Mouse (Mus musculus) ovary, postnatal 10 days (tissue): ENCODE measurements at regions not wholly inside any gene's neighbourhood (a gene's known extent, or its start where the extent isn't known, plus 50 kb on each side); places are given as distances from the start of the nearest gene placed in this dataset.

ENCODE experiments used
- DNase-seq: peaks from one replicate; pipeline ENCODE4 v3.0.0; 2022; ENCODE audit warnings: low spot score

DNA sequence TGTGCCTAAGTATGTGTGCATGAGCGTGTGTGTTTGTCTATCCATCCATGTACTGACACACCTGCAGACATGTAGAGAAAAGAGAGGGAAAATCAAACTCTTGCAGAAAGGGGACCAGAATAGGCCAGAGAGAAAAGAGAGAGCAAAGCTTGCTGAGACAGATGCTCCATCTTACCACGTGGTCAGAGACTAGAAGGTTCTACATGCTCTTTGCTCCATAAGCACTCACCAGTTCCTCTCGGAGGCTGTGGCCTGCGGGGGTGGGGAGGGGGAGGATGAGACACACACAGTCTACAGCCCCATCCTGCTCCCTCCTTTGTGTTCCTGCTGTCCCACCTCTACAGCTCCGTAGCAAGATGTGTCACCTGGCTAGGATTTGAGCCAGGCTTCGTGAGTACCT is 119.7 kb upstream of the Rreb1 start:
- no peak for DNase-seq

DNA sequence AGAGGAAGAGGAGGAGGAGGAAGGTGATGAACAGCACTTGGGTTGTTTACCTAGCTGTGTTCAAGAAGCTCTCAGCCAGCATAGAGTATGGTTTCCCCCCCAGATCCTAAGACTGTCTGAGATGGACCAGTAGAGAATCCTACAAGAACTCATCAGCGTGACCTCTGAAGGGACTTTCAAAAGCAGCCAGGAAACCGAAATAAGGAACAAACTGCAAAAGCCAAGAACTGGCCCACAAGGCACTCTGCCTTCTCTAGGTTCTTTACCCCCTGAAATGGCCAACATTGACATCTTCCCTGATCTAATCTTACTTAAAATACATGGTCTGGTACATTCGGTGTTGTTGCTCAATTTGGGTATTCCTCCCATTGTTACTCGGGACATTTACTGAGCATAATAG is 118.1 kb upstream of the Rreb1 start:
- DNase-seq: no peak

DNA sequence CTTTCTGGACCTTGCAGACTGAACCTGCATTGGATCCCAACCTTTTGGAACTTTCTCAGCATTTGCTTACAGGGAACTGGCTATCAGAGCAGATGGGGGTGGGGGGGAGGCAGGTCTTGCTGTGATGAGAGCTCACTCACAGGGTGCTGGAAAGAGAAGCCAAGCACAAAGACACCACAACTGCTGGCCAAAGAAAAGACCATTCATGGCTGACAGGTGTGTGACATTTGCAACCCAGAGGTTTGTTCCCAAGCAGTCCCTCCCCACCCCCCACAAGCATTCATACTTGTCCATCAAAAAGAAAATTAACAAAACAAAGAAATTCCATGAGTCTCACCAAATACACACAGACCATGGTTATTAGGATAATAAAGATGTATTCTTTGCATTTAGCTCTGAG is 117.5 kb upstream of the Rreb1 start:
- DNase-seq: no peak

DNA sequence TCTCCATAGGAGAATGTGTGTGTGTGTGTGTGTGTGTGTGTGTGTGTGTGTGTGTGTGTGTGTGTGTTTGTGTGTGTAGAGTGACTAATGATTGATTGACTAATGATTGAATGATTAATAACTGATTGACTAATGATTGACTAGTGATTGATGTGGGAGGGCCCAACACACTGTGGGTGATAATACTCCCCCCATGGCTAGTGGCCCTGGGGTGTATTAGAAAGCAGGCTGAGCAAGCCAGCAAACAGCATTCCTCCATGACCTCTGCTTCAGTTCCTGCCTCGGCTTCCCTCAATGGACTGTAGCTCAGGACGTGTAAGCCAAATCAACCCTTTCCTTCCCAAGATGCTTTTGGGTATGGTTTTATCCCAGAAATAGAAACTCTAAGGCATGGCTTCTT is 114.1 kb upstream of the Rreb1 start:
- no peak for DNase-seq

DNA sequence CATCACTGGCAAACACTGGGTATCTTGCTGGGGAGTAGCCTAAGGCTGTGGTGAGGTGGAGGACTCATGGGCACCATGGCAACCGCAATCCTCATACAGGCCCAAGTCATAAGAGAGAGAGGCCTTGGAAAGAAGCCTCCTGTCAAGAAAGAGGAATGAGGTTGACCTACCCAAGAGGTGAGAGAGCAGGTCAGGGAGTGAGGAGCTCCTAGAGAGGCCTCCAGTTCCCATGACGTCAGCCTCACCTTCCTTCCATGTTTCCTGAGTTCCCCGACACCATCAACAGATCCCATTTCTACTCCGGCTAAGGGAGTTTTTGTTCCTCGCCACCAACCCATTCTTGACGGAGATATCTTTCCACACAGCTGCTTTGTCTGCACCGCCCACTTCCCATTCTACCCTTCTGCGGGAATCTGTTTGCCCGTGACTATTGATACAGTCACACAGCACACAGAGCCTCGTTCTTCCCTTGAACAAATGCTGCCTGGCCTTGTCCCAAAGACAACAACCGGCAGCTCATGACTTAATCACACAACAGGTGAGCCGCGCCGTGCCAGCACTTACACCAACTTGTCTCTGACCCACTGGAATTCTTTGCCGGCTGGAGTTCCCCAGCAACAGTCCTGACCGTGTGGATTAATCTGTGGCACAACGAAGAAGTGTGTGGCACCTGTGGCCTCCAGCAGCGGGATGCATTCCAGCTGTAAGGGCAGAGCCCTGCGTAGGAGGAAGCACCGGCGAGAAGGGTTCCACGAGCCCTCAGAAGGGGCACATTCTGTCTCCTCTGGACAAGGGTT is 111.8 kb upstream of the Rreb1 start:
- no peak for DNase-seq

DNA sequence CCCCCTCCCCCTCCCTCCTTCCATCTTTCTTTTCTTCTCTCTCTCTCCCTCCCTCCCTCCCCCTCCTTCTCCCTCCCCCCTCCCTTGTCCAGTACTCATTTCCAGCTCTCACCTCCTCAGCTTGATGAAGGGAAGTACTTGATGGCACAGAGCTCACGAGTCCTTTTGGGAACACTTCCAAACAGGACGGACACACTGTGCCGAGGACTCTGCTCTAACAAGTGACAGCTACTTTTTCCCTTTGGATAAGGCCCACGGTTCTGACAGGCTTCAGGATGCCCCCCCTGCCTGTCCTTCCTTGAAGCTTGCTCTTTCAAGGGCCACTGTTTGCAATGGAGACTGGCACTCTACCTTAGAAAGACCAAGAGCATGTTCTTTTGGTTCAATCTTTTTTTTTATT is 110.8 kb upstream of the Rreb1 start:
- DNase-seq: no peak

DNA sequence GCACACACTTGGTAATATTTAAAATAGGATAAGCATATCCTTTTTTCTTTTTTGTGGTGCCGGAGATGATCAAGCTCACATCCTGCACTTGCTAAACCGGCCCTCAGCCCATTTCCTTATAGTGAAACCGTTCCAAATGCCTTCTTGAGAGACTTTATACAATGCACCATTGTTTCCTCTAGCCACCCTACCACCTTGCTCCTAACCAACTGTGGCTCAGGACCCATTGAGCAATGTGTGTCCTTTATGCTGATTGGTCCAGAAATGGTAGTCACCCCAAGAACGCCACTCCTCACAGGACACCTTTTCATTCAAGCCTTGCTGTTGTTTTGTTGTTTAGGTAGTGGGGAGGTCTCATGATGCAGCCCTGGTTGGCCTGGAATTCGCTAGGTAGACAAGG is 110.3 kb upstream of the Rreb1 start:
- no peak for DNase-seq

DNA sequence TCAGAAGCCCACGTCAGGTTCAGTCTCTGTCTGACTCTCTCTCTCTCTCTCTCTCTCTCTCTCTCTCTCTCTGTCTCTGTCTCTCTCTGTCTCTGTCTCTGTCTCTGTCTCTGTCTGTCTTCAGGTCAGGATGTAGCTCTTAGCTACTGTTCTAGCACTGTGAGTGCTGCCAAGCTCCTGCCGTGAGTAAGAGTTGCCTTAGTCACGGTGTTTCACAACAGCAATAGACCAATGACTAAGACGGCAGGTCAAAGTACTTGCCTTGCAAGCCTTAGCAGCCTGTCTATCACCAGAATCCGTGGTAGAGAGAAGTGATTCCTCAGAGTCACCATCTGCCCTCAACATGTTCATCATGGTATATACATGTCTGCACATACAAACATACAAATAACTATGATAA is 107.1 kb upstream of the Rreb1 start:
- no peak for DNase-seq

DNA sequence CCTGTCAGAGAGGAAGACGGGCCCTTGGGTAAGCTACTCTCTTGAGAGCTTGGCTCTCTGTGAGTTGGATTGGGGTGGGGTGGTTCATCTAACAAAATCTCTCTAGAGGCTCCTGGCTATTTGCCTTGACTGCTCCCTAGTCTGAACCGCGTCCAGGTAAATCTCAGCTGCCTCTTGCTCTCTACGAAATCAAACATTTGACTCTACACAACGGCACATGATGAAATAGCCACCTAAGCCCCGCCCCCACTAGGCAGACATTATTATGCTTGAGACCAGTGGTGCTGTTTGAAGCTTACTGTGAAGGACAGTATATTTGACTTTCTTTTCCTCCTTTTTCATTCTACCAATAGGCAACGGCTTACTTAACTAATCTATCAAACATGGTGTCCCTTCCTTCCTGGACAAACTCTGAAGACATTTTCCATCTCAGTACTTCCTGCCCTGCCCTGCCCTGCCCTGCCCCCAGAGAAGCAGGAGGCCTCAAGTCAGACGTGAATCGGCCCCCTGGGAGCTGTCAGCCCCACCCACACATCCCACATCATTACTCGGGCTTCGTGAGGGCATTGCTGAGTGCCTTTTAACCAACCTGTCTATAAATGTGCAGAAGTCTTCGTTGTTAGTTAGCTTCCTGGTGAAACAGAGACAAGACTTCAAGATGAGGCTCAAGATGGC is 103.4 kb upstream of the Rreb1 start:
- DNase-seq: no peak

DNA sequence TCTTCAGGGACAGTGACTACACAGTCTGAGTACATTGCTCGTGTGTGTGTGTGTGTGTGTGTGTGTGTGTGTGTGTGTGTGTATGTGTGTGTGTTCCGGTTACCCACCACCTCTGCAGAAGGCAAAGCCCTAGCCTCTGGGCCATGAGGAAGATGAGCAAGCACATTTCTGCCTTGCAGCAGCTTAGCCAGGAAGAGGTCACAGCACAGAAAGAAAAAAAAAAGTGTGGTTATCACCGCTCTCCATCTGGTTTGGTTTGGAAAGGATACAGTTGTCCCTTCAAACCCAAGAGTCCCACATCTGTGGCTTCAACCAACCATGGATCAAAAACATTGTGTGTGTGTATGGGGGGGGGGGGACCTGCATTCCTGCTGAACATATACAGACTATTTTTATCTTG is 102.5 kb upstream of the Rreb1 start:
- no peak for DNase-seq

DNA sequence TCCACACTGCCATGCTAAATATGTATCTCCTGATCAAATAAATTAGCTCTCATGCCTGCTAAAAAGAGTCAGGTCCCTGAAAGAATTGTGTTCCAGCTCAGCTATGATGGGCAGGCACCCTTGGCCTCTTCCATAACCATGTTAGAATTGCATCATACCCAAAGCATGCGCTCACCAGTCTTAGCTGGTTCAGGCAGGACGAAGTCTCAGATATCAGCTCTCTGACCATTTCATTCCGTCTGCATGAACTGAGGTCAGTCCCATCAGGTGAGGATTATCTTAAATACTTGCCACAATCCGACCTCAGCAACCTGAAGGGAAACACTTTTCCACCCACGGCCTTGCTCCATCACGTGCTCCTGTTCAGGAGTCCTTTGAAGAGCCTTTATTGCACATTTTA is 101.3 kb upstream of the Rreb1 start:
- DNase-seq: no peak

DNA sequence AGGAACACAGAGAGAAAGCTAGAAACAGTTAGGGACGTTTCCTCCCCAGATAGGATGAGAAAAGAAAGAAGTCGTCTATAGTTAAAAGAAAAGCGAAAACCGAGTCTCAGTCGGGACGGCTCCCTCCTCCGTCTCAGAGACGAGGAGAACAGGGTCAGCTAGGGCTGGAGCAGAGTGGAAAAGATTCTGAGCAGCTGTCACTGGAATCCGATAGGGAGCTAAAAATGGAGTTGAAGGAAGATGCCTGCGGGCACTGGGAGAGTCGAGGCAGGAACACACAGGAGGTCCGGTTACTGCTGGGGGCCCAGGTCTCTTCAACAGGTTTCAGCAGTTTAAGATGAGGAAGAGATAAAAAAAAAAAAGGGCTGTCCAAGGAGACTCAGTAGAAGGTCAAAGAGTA is 99.9 kb upstream of the Rreb1 start:
- no peak for DNase-seq

DNA sequence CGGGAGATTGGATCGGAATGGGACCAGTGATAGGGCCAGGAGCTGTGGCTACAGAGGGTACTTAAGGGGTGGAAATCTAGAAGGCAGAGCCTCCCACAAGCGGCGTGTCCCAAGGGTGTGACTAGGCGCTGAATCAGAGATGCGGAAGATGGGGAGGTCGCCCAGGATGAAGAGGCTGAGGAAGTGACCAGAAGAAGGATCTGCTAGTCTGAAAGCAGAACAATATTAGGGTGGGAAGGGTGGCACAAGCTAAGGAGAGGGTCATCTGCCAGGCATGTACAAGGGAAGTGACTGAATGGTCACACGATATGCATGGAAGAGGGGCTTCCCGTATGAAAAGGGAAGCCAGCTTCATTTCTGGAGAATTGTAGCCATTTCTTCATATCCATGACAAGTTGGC is 99.4 kb upstream of the Rreb1 start:
- no peak for DNase-seq

DNA sequence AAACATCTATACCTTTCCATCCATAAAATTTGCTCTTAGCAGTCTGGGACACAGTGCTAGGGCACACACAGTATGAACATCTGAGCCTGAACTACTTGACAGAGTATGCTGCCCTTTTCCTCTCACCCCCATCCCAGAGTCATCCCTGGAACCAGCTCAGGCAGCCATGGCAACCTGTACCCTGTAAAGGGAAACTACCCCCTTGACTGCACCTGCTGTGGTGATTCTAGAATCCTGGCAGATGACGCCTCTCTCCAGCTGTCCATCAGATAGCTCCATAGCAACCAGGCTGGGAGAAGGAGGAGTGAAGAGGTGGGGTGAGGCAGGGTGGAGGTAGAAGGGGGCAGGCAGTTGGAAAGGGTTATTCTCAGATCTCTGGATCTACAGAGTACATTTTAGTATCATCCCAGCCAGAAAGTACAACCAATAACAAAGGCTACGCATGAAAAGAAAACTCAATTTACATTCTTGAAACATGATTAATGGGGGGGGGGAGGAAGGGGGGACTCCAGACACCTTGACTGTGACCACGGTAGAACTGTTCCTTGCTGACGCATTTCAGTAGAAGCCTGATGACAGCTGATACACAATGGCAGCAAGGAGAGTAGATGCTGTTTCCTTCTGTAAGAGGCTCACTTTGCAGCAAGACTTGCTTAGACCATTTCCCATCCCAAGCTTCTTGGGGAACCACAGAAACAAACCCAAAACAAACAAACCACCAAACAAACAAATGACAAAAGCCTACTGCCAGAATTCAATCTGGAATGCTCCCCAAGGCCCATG is 97.2 kb upstream of the Rreb1 start:
- DNase-seq: no peak

DNA sequence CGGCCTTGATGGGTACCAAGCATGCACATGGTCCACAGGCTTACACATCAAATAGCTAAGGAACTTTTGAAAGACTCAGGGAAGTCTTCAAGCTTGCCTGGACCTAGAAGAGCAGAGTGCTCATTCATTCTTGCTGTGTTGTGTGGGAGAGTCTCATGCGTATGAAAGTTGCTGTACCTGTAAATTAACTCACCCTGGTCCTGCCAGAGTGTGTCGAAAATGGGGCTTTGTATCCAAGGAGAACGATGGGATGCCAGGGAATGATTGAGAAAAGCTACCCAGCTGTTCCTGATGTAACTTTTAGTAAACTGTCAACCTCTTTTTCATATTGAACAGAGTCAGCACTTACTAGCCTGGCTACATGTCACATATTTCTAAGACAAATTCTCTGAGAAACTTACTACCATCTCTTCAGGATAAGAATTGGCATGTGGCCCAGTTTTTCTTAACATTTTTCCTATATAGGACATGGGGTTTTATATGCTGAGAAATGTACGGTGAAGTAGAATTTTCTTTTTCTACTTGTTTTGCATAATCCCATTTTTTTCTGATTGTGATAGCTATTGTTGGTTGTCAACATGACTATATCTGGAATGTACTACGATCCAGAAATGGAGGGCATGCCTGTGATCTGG is 95.0 kb upstream of the Rreb1 start:
- no peak for DNase-seq

DNA sequence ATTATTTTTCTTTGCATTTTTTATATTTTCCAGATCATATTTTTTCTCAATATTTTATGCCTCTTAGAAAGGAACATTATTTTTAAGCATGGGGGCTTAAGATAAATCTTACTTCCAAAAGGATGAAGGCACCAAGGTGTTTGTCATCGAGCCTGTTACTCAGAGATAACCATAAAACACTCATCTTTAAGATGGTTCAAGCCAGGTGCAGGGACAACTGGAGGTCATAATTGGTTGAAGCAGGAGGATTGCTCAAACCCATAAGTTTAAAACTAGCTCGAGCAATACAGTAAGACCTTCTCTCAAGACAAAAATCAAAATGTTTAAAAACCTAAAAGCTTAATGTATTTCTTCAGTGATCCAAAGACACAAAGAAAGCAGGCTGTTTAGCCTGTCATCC is 92.6 kb upstream of the Rreb1 start:
- DNase-seq: no peak

DNA sequence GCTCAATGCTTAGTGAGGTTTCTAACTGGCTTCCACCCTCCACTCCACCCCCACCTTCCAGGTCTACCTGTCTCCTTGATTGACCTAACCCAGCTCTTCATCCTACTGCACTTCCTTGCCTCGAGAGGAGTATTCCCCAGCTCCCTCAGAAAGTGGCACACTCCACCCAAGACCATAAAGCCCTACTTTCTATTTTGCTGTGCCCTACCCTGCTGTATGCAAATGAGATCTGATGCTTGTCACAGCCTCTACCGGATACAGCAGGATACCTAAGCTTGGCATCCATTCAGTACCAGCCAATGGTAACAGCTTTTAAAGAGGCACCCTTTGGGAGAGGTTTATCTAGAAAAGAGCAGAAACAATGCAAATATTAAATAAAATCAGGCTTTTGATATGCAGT is 92.1 kb upstream of the Rreb1 start:
- no peak for DNase-seq

DNA sequence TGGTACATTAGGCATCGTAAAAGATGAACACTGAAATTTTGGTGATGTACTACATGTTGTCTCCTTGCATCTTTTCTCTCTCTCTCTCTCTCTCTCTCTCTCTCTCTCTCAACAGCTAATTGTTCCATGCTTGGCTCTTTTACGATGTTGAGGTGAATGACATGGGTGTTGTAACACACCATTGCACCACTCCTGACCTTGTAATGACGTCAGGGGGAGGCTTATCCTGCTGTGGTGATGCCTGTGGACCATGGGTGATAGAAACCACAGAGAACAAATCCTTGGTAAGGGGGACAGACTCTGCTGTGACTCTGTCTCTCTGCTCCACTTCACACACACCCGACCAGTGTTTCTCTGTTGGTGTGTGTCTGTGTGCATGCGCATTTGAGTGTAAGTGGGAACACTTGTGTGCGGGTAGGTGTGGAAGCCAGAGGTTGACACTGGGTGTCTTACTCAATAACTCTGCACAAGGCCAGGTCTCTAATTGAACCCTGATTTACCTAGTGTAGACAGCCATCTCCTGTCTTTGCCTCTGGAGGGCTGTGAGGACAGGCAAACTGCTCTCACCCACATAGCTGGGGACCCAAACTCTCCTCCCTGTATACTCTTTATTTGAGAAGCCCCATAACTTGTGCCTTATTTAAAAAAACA is 88.9 kb upstream of the Rreb1 start:
- DNase-seq: no peak

DNA sequence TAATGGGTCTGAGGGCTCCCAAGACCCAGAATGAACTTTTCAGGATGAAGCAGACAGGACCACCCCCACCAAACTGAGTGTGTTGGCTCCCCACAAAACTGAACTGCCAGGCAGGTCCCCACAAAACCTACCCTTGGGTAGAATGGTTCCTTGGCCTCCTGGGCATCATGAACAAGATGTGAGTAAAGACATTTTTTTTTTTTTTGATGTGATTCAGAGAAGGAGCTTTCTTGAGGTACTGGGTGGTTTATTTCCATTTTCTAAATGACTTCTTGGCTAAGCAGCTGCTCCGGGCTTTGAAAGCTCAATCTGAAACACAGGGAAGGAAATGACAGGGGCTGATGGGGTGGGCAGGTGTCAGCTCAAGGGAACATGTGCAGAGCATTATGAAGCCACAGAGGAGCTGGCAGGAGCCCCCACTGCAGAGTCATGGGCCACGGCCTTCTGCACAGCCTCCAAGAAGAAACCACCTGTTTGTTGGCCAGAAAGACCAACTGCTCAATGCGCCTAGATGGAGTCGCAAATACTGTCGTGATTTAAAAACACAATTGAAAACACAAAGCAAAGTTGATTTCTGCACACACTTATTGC is 86.2 kb upstream of the Rreb1 start:
- DNase-seq: no peak

DNA sequence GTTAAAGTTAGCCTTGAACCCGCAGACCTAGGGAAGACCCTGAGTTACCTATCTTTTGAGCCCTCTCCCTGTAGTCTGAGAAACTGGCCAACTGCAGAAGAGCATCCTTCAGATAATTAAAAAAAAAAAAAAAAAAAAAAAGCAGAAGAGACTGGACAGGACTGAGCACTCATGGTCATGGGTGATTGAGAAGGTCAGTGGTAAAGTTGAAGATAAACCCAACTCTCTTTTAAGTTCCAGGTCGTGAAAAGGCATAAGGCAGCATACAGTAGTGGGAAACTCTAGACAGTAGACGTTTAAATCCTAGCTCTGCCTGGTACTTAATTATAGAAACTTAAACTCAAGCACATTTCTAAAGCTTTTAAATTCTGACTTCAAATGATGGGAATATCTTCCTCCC is 84.6 kb upstream of the Rreb1 start:
- DNase-seq: no peak

DNA sequence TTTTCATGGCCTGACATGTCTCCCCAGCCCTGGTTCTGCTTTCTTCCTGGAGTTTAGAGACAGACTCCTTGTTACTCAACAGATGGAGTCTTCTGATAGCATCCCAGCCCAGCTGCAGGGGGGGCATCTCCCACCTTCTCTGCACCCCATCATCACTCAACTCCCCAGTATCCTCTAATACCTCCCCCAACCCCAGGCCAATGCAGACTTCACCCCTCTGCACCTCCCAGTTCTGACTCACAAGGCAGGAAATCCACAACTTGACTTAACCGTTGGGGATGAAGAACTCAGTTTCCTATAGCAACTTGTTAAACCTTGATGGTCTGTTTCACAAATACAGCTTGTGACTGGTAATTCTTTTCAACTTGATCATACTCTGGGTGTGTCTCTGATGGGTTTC is 73.7 kb upstream of the Rreb1 start:
- no peak for DNase-seq

DNA sequence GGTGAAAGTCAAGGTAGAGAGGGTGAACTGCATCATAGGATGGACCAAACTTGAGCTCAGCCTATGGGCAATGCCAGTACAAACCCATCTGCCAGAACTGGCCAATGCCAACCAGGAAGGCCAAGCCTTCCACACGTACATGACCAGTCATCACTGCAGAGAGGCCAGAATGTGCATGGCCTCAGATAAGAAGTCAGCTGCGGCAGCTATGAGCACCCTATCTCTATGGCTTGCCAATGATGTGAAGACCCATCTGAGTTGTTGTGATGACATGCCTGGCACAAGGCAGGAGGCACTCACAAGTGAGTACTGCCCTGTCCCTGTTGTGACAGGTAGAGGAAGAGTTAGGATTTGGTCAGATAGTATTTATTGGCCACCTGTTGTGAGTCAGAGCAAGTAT is 72.7 kb upstream of the Rreb1 start:
- no peak for DNase-seq
